Mouse (Mus musculus) layer of hippocampus, postnatal 10 days (tissue): ENCODE measurements around the gene Pygb. TPM values are rescaled to one million over a fixed set of nuclear protein-coding genes. Genes with fewer than 3 reads are reported as not detected.

ENCODE experiments used
- DNase-seq, 2 experiments: peaks; one replicate each; pipeline ENCODE4 v3.0.0; 2021; ENCODE audit warnings: low spot score in 2 of 2
- total RNA-seq, 2 experiments: library from RNA; stranded (reverse); gene quantifications; 2 replicates each; pipeline ENCODE4 v1.2.3; 2021

Pygb gene
- total RNA-seq, 2 experiments from 2014 or later, result 190 to 196 TPM

DNA sequence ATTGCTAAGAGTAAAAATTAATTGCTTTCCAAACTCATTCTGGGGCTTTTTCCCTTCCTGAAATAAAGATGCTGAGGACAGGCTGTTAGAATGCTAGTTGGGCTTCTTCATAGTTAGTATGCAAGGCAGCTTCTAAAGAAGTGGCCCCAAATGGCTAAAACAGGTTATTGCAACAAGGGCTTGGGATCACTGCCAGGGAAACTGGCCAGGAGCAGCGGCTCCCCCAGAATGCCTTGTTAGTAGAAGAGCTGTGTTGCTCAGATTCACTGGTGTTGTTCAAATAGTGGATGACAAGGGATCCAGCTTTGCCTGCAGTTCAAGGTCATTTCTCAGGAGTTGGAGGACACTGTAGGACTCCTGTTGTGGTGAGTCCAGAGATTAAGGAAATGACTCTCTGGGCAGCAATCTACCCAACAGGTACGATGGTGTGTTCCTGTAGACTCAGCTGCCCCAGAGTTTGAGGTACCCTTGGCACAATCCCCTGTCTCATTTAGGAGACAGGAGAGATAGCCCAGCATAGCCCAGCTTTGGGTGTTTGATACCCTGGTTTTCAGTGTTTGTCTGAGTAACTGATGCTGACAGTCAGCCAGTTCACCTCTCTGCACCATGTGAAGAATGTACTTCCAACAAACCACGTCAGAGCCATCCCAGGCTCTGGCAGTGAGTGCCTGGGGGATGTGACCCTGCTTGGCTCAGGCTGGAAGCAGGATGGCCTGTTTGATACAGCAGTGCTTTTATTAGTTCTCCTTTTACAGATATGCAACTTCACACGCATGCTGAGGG is 2.4 kb downstream of the Pygb start:
- DNase-seq, result peak; percentile 87 to 88

DNA sequence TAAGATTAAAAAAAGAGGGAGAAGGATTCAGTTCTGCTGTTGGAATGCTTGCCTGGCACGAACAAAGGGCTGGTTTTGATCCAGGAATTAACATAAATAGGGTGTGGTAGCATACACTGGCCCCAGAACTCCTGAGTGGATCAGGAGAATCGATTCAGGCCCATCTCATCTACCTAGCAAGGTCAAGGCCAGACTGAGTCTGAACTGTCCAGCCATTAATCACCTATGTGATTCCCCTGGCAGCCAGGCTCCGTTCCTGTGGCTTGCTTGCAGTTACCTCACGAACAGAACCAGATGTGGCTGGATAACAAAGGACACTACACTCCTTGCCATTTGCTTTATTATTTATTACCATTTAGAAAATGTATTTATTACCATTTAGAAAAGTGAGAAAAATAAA is 6.8 kb downstream of the Pygb start:
- DNase-seq, result no peak

- no peak for DNase-seq
These were observed 11.5 kb downstream of the Pygb start for GRCm38 (mm10) chr2:150798084-150798483.

GRCm38 (mm10) chr2:150800616-150801015 is 14.1 kb downstream of the Pygb start:
- no peak for DNase-seq

DNA sequence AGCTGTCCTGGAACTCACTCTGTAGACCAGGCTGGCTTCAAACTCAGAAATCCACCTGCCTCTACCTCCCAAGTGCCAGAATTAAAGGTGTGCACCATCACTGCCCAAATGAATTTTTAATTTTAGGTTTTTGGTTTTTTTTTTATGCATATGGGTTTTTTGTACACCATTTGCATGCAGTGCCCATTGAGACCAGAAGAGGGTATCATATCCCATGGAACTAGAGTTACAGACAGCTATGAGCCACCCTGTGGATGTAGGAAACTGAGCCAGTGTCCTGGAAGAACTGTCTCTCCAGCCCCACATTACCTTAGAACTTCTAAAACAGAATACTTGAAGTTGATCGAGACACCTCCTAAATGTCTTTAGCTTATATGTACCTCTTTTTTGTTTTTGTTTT is 16.5 kb downstream of the Pygb start:
- no peak for DNase-seq

GRCm38 (mm10) chr2:150808381-150808780 is 21.8 kb downstream of the Pygb start:
- peak; percentile 43 to 63 for DNase-seq

DNA sequence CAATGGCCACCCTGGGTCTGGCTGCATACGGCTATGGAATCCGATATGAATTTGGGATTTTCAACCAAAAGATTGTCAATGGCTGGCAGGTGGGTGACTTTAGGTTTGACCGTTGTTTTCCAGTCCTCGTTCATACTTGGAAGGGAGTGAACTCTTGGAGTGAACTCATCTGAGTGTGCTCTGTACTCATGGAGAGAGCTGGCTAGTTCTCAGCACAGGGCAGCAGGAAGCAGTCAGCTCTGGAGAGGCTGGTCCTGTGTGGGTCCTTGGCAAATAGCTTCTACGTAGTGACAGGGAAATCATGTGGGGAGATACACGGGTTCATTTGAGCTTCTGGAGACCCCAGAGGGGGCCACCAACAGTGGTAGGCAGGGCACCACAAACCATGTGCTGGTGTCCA is 22.3 kb downstream of the Pygb start:
- no peak for DNase-seq

GRCm38 (mm10) chr2:150810603-150811002 is 24.1 kb downstream of the Pygb start:
- no peak for DNase-seq

DNA sequence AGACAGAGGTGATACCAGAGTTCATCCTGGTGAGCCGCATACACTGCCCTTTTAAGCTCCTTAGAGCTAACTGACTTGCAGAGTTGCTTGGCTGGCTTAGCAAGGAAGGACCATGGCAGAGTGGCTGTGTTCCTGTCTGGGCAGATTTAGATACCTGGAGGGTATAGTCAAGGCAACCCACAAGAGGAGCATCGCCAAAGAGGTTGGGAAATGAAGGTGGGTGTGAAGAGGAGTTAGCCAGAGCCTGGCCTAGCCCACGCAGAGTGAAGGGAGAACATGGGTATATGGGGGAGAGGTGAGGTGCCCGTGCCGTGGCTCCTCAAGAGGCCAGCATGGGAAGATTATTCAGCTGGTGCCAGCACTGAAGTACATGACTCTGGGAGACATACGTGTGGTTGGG is 26.3 kb downstream of the Pygb start:
- no peak for DNase-seq

DNA sequence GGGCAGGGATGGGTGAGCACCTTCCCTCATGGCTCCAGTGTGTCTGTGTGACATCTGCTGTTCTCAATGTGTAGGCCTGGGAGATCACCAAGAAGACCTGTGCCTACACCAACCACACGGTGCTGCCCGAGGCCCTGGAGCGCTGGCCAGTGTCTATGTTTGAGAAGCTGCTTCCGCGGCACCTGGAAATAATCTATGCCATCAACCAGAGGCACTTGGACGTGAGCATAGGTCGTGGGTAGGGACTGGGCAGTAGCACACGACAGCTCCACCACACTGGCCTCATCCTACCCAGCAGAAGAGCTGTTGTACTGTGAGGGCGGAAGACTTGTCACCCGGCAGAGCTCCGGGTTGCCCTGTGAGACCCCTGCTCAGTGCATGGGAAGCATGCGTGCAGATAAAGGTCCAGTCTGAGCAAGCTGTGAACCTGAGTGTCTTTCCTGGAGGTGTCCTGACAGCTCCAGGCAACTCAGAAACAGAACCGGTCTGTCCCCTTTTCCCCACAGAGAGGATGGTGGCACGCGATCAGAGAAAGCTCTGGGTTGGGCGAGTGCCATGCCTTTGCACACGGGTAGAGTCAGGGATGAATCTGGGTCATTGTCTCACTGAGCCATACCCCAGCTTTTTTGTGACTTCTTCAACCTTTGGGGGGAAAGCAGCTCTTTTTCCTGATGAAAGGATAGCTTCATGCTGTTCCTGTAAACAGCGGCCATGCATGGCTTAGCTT is 30.3 kb downstream of the Pygb start:
- peak; percentile 58 to 59 for DNase-seq

GRCm38 (mm10) chr2:150818742-150819141 is 32.2 kb downstream of the Pygb start:
- no peak for DNase-seq

GRCm38 (mm10) chr2:150820720-150821119 is 34.2 kb downstream of the Pygb start:
- DNase-seq, result no peak

GRCm38 (mm10) chr2:150822987-150823386 is 36.5 kb downstream of the Pygb start:
- DNase-seq, result no peak

DNA sequence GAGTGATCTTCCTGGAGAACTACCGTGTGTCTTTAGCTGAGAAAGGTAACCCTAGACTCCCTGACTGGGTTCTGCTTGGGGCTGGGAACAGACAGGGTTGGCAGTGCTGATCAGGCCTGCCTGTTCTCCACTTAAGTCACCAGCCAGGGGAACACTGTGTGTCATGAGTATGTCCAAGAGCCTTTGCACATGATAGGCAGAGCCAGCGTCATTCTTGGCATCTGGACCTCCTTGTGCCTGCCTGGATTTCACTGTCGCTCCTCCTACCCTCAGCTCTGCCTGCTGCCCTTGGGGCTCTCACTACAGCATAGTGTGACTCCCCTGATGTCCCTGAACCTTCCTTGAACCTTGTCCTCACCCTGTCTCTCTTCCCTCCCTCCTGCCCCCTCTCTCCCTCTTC is 39.9 kb downstream of the Pygb start:
- DNase-seq, result no peak

- no peak for DNase-seq
These were observed 41.6 kb downstream of the Pygb start for GRCm38 (mm10) chr2:150828164-150828563.

GRCm38 (mm10) chr2:150828654-150829053 is 42.1 kb downstream of the Pygb start:
- no peak for DNase-seq

GRCm38 (mm10) chr2:150830011-150830410 is 43.5 kb downstream of the Pygb start:
- no peak for DNase-seq

GRCm38 (mm10) chr2:150830911-150831441 is 44.4 kb downstream of the Pygb start:
- DNase-seq, result no peak

GRCm38 (mm10) chr2:150832029-150832428 is 45.5 kb downstream of the Pygb start:
- DNase-seq, result no peak

GRCm38 (mm10) chr2:150834616-150835015 is 48.1 kb downstream of the Pygb start:
- no peak for DNase-seq

DNA sequence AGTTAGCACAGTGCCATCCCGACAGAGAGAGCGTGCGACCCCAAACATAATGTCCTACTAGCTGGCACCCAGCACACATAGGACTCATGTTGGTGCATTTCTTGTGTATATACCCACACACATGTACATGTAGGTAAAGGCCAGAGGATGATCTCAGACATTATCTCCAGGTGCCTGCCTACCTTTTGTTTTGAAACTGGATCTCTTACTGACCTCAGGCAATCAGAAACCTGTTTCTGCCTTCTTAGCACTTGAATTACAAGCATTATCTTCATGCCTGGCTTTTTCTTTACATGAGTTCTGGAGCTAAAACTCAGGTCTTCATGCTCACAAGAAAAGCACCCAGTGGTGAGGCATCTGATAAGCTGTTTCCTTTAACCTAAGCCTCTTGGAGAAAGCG is 49.4 kb downstream of the Pygb start:
- no peak for DNase-seq

DNA sequence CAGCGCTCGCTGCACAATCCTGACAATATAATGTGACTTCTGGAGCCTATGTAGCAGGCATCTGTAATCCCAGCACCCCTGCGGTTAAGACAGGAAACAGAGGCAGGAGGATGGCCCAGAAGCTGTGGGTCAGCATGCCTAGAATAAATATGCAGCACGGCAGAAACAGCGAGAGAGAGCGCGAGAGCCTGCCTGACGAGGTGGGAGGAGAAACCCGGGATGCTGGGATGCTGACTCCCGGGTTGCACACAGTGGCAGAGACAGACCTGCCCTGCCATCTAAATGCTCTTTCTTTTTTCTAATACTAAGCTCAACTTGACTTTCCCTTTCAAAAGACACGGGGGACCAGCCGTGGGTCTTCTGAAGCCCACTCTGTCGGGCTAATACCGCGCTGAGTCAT is 50.4 kb downstream of the Pygb start:
- no peak for DNase-seq
